Mouse (Mus musculus) G1E (cell line): Measurements from ENCODE around the gene Sept12. TPM values are rescaled to one million over a fixed set of nuclear protein-coding genes. Genes with fewer than 3 reads are reported as not detected.

Experiments used
- ATAC-seq: 2 replicates; pipeline ENCODE4 v1.8.0; 2016; ENCODE audit warnings: mild to moderate bottlenecking; ENCODE audit not compliant: insufficient number of reproducible peaks, poor library complexity, low FRiP score, severe bottlenecking; ENCODE audit errors: extremely low read depth
- DNase-seq: peaks from one replicate; pipeline ENCODE4 v3.0.0; 2012; ENCODE audit warnings: low spot score
- H3K27me3 ChIP-seq: 2 replicates; pipeline ENCODE4 v1.6.1; 2012; ENCODE audit warnings: mild to moderate bottlenecking, low read length, inconsistent platforms; ENCODE audit not compliant: insufficient read depth
- H3K36me3 ChIP-seq: replicated peaks from 2 replicates; pipeline ENCODE3; 2012; ENCODE audit warnings: mild to moderate bottlenecking, inconsistent platforms
- H3K4me1 ChIP-seq: 2 replicates; pipeline ENCODE4 v1.6.1; 2012; ENCODE audit warnings: low read depth, low read length, inconsistent platforms, mixed read lengths; ENCODE audit not compliant: insufficient read depth
- H3K4me3 ChIP-seq: 2 replicates; pipeline ENCODE4 v1.5.1; 2012; ENCODE audit warnings: low read depth, mild to moderate bottlenecking, inconsistent platforms, low read length, moderate library complexity, mixed read lengths
- H3K9me3 ChIP-seq: replicated peaks from 2 replicates; pipeline ENCODE4 v1.6.1; 2012; ENCODE audit warnings: inconsistent platforms
- CTCF ChIP-seq: IDR thresholded peaks from 2 replicates; pipeline ENCODE4 v1.5.1; 2012; ENCODE audit warnings: low read depth, low read length, inconsistent platforms, mixed read lengths
- GATA1 ChIP-seq: IDR thresholded peaks from 2 replicates; pipeline ENCODE4 v1.6.1; 2012; ENCODE audit warnings: borderline replicate concordance, low read length, inconsistent platforms, mixed read lengths
- GATA2 ChIP-seq: IDR thresholded peaks from 2 replicates; pipeline ENCODE4 v1.6.1; 2012; ENCODE audit warnings: low read depth, low read length, inconsistent platforms, borderline replicate concordance
- POLR2AphosphoS5 ChIP-seq: IDR thresholded peaks from 2 replicates; pipeline ENCODE4 v1.6.1; 2012; ENCODE audit warnings: low read depth, low read length, inconsistent platforms; ENCODE audit not compliant: insufficient replicate concordance
- TAL1 ChIP-seq: conservative IDR thresholded peaks from 2 replicates; pipeline ENCODE4 v1.6.1; 2012; ENCODE audit warnings: low read depth, low read length, inconsistent platforms, mixed read lengths
- polyA plus RNA-seq: library from polyadenylated mRNA; stranded (reverse); fragments of >175 nt; gene quantifications from 2 replicates; pipeline ENCODE4 v1.2.3, GENCODE M21; 2012
- total RNA-seq, 2 experiments: library from RNA; stranded (forward) in 1 of 2; stranded (reverse) in 1 of 2; fragments of 200-1000 nt in 1 of 2; fragments of >200 nt in 1 of 2; fragmentation: Nextera tagmentation in 1 of 2; gene quantifications; 2 replicates each; pipeline ENCODE4 v1.2.3; 2014 to 2017

Sept12 gene
- total and polyA plus RNA-seq, 3 experiments, result 0.05 to 0.07 TPM; not detected in 1

- Histone ChIP-seq H3K4me1 (peaks cover 28% of the 10 kb centered on the region), H3K9me3 (no peaks in the 10 kb centered on the region), H3K27me3 (no peaks in the 10 kb centered on the region), H3K36me3 (peaks cover 86% of the 10 kb centered on the region), H3K4me3 (no peak overlapping the region)
- TF ChIP-seq POLR2AphosphoS5 (no peak), CTCF (no peak), TAL1 (no peak), GATA2 (no peak), GATA1 (no peak)
- DNase-seq (no peak), ATAC-seq (no peak)
Measured at GRCm38 (mm10) chr16:4941016-4941415, 56.6 kb downstream of the Sept12 start.

GRCm38 (mm10) chr16:4940311-4940850 lies 57.3 kb downstream of the Sept12 start:
- ATAC-seq, result no peak
- no peak for DNase-seq
- Histone ChIP-seq H3K4me1 (peaks cover 28% of the 10 kb centered on the region), H3K27me3 (no peaks in the 10 kb centered on the region), H3K4me3 (no peak overlapping the region), H3K9me3 (peaks cover 3% of the 10 kb centered on the region; the same call in 1 of the 2 replicates), H3K36me3 (peaks cover 87% of the 10 kb centered on the region)
- TF ChIP-seq CTCF, result no peak
- no peak for TF ChIP-seq GATA2

- Histone ChIP-seq H3K4me3 (peak overlapping the region; percentile 96), H3K27me3 (no peaks in the 10 kb centered on the region), H3K9me3 (peaks cover 4% of the 10 kb centered on the region; the same call in 1 of the 2 replicates), H3K36me3 (peaks cover 89% of the 10 kb centered on the region), H3K4me1 (peaks cover 28% of the 10 kb centered on the region)
- ATAC-seq, result 0 out of 2 replicates have a peak, but pooled peaks have one; percentile 24
- peak; percentile 56 for DNase-seq
- TF ChIP-seq GATA1 (no peak), CTCF (no peak), TAL1 (no peak), GATA2 (no peak), POLR2AphosphoS5 (no peak)
Measured at GRCm38 (mm10) chr16:4939412-4939811, 58.2 kb downstream of the Sept12 start.

GRCm38 (mm10) chr16:4938989-4939388 lies 58.7 kb downstream of the Sept12 start:
- H3K4me3 ChIP-seq, result peak overlapping the region; percentile 96
- no peaks in the 10 kb centered on the region for H3K27me3 ChIP-seq
- peaks cover 90% of the 10 kb centered on the region for H3K36me3 ChIP-seq
- peaks cover 4% of the 10 kb centered on the region; the same call in 1 of the 2 replicates for H3K9me3 ChIP-seq
- H3K4me1 ChIP-seq, result peaks cover 28% of the 10 kb centered on the region
- peak; percentile 96 for ATAC-seq
- DNase-seq, result peak; percentile 97
- TF ChIP-seq POLR2AphosphoS5, result no peak
- no peak for TF ChIP-seq TAL1
- TF ChIP-seq GATA2, result no peak
- no peak for TF ChIP-seq CTCF
- TF ChIP-seq GATA1, result no peak

DNA sequence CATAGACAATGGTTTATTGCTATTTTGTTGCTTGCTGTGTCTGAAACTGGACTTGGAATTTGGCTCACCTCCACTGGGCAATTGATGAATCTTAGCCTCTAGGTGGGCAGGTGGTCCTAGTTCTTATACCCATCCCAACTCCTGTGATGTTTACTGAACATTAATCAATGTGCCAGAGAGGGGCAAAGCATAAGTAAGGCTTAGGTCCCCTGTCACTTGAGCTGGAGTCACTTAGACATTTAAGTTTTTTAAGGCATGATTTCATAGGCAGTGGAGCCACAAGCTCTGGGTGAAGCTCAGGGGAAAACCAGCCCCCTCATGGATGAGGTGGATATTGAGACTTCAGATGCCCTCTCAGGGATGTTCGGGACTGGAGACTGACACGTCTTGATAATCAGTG lies 59.2 kb downstream of the Sept12 start, which contains the start of gene Nudt16l1:
Gene Nudt16l1 (plus strand): TSS at position 301 of the 400 bp plus-strand sequence.
- H3K9me3 ChIP-seq, result peaks cover 4% of the 10 kb centered on the region; the same call in 1 of the 2 replicates
- ATAC-seq, result no peak
- H3K4me3 ChIP-seq, result peak within 1 kb of the TSS; percentile 96
- peaks cover 90% of the 10 kb centered on the region for H3K36me3 ChIP-seq
- DNase-seq, result no peak
- no peak for TF ChIP-seq CTCF
- no peak for TF ChIP-seq POLR2AphosphoS5
- TF ChIP-seq GATA2, result no peak
- no peak for TF ChIP-seq GATA1
- no peak for TF ChIP-seq TAL1
- H3K4me1 ChIP-seq, result peaks cover 28% of the 10 kb centered on the region
- H3K27me3 ChIP-seq, result no peaks in the 10 kb centered on the region

DNA sequence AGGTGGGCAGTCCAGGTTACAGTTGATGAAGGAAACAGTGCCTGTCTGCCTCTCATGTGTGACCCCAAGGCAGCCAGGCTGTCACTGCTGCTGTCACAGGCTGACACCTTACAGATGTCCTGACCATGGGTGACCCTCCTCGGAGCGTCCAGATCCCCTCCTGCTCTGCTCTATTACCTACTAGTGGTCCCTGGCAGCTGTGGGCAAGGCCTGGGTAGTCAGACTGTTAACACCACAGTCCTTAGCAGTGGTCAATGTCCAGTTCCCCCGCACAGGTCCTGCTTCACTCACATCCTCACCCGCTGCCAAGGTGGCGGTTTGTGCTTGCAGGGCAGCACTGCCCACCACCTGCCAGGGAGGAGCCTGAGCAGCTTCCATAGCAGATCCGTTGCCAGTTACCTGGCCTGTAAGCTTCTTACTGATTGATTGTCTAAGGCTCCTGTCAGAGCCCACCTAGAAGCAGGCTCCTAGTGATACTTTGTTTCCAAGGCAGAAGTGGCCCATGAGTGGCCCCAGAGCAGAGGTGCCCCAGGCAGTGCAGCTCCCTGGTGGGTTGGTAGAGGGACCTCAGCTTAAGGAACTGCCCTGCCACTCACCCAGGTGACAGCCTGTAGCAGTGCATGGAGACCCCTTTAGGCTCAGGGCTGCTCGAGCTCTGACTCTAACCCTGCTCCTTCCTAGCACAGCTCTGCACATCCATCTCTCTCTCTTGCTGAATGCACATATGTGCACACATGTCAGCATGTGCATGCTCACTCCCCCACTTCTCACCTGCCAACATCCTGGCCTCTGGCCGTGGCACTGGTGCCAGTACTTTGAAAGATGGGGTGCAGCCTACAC lies 60.1 kb downstream of the Sept12 start:
- Histone ChIP-seq H3K36me3 (peaks cover 90% of the 10 kb centered on the region), H3K4me1 (peaks cover 28% of the 10 kb centered on the region), H3K4me3 (no peak overlapping the region), H3K27me3 (no peaks in the 10 kb centered on the region), H3K9me3 (peaks cover 4% of the 10 kb centered on the region; the same call in 1 of the 2 replicates)
- DNase-seq (no peak), ATAC-seq (no peak)
- TF ChIP-seq GATA1, result no peak
- TF ChIP-seq TAL1, result no peak
- TF ChIP-seq CTCF, result no peak
- TF ChIP-seq GATA2, result no peak
- no peak for TF ChIP-seq POLR2AphosphoS5

Other genes with a start within 250 kb of the Sept12 start
- 12.6 and 16.2 TPM in 2 replicates for gene Cdip1, start 207.6 kb downstream of the Sept12 start, total RNA-seq (2014; fragmentation: Nextera tagmentation)
- 11.4 and 12.0 TPM in 2 replicates for gene Cdip1, start 207.6 kb downstream of the Sept12 start, total RNA-seq (2017)
- gene Cdip1, start 207.6 kb downstream of the Sept12 start, polyA plus RNA-seq, result 25.5 and 31.9 TPM in 2 replicates
- gene 4930562C15Rik, start 162.4 kb downstream of the Sept12 start, total RNA-seq (2014; fragmentation: Nextera tagmentation), result not detected in 2 replicates
- gene 4930562C15Rik, start 162.4 kb downstream of the Sept12 start, total RNA-seq (2017), result 0.06 and 0.16 TPM in 2 replicates
- not detected in 2 replicates for gene 4930562C15Rik, start 162.4 kb downstream of the Sept12 start, polyA plus RNA-seq
- 58.9 and 70.4 TPM in 2 replicates for gene Ubald1, start 117.5 kb downstream of the Sept12 start, total RNA-seq (2014; fragmentation: Nextera tagmentation)
- 6.9 and 7.2 TPM in 2 replicates for gene Ubald1, start 117.5 kb downstream of the Sept12 start, total RNA-seq (2017)
- 189 and 228 TPM in 2 replicates for gene Ubald1, start 117.5 kb downstream of the Sept12 start, polyA plus RNA-seq
- 30.4 and 32.1 TPM in 2 replicates for gene Mgrn1, start 111.6 kb downstream of the Sept12 start, total RNA-seq (2014; fragmentation: Nextera tagmentation)
- 16.1 and 18.6 TPM in 2 replicates for gene Mgrn1, start 111.6 kb downstream of the Sept12 start, total RNA-seq (2017)
- 19.3 and 22.5 TPM in 2 replicates for gene Mgrn1, start 111.6 kb downstream of the Sept12 start, polyA plus RNA-seq
- gene Nudt16l1, start 59.1 kb downstream of the Sept12 start, total RNA-seq (2014; fragmentation: Nextera tagmentation), result 21.7 and 23.1 TPM in 2 replicates
- gene Nudt16l1, start 59.1 kb downstream of the Sept12 start, total RNA-seq (2017), result 20.5 and 21.6 TPM in 2 replicates
- 37.8 and 42.9 TPM in 2 replicates for gene Nudt16l1, start 59.1 kb downstream of the Sept12 start, polyA plus RNA-seq
- 32.2 and 36.6 TPM in 2 replicates for gene Anks3, start 33.6 kb downstream of the Sept12 start, total RNA-seq (2014; fragmentation: Nextera tagmentation)
- gene Anks3, start 33.6 kb downstream of the Sept12 start, total RNA-seq (2017), result 17.5 and 27.5 TPM in 2 replicates
- gene Anks3, start 33.6 kb downstream of the Sept12 start, polyA plus RNA-seq, result 24.2 and 24.4 TPM in 2 replicates
- gene Smim22, start 9.4 kb upstream of the Sept12 start, total RNA-seq (2014; fragmentation: Nextera tagmentation), result not detected in 2 replicates
- not detected in 2 replicates for gene Smim22, start 9.4 kb upstream of the Sept12 start, total RNA-seq (2017)
- not detected in 2 replicates for gene Smim22, start 9.4 kb upstream of the Sept12 start, polyA plus RNA-seq
- gene Rogdi, start 15.7 kb upstream of the Sept12 start, total RNA-seq (2014; fragmentation: Nextera tagmentation), result 41.0 and 51.0 TPM in 2 replicates
- gene Rogdi, start 15.7 kb upstream of the Sept12 start, total RNA-seq (2017), result 4.1 and 4.7 TPM in 2 replicates
- 33.3 and 70.0 TPM in 2 replicates for gene Rogdi, start 15.7 kb upstream of the Sept12 start, polyA plus RNA-seq
- 65.1 and 79.1 TPM in 2 replicates for gene Glyr1, start 52.0 kb upstream of the Sept12 start, total RNA-seq (2014; fragmentation: Nextera tagmentation)
- 103 and 118 TPM in 2 replicates for gene Glyr1, start 52.0 kb upstream of the Sept12 start, total RNA-seq (2017)
- gene Glyr1, start 52.0 kb upstream of the Sept12 start, polyA plus RNA-seq, result 16.8 and 25.9 TPM in 2 replicates
- 61.9 and 69.8 TPM in 2 replicates for gene Ubn1, start 52.2 kb upstream of the Sept12 start, total RNA-seq (2014; fragmentation: Nextera tagmentation)
- 55.9 and 56.9 TPM in 2 replicates for gene Ubn1, start 52.2 kb upstream of the Sept12 start, total RNA-seq (2017)
- 15.6 and 16.5 TPM in 2 replicates for gene Ubn1, start 52.2 kb upstream of the Sept12 start, polyA plus RNA-seq
- gene Ppl, start 134.6 kb upstream of the Sept12 start, total RNA-seq (2014; fragmentation: Nextera tagmentation), result not detected in 2 replicates
- 0.06 and 0.11 TPM in 2 replicates for gene Ppl, start 134.6 kb upstream of the Sept12 start, total RNA-seq (2017)
- gene Ppl, start 134.6 kb upstream of the Sept12 start, polyA plus RNA-seq, result not detected in 2 replicates
- gene Sec14l5, start 149.3 kb upstream of the Sept12 start, total RNA-seq (2014; fragmentation: Nextera tagmentation), result not detected in 2 replicates
- under 0.01 and 0.11 TPM in 2 replicates for gene Sec14l5, start 149.3 kb upstream of the Sept12 start, total RNA-seq (2017)
- gene Sec14l5, start 149.3 kb upstream of the Sept12 start, polyA plus RNA-seq, result not detected in 2 replicates
- gene Nagpa, start 206.2 kb upstream of the Sept12 start, total RNA-seq (2014; fragmentation: Nextera tagmentation), result 9.7 and 12.3 TPM in 2 replicates
- gene Nagpa, start 206.2 kb upstream of the Sept12 start, total RNA-seq (2017), result 31.3 and 31.6 TPM in 2 replicates
- gene Nagpa, start 206.2 kb upstream of the Sept12 start, polyA plus RNA-seq, result 21.6 and 22.0 TPM in 2 replicates
- not detected in 2 replicates for gene AU021092, start 224.4 kb upstream of the Sept12 start, total RNA-seq (2014; fragmentation: Nextera tagmentation)
- not detected in 2 replicates for gene AU021092, start 224.4 kb upstream of the Sept12 start, total RNA-seq (2017)
- not detected in 2 replicates for gene AU021092, start 224.4 kb upstream of the Sept12 start, polyA plus RNA-seq
- gene Alg1, start 235.8 kb upstream of the Sept12 start, total RNA-seq (2014; fragmentation: Nextera tagmentation), result 13.4 and 16.7 TPM in 2 replicates
- gene Alg1, start 235.8 kb upstream of the Sept12 start, total RNA-seq (2017), result 19.6 and 20.2 TPM in 2 replicates
- 4.3 and 5.3 TPM in 2 replicates for gene Alg1, start 235.8 kb upstream of the Sept12 start, polyA plus RNA-seq